Mouse (Mus musculus) urinary bladder, postnatal 25 days (tissue): ENCODE results near the gene Ireb2.
"Not testable (repeated sequence)": the region's sequence is repeated elsewhere in the genome, so short reads cannot be mapped to it uniquely, and the experiment has no call there.

ENCODE experiments used
- DNase-seq: peaks from one replicate; pipeline ENCODE4 v3.0.0; 2022; ENCODE audit warnings: low spot score

The Ireb2 gene

DNA sequence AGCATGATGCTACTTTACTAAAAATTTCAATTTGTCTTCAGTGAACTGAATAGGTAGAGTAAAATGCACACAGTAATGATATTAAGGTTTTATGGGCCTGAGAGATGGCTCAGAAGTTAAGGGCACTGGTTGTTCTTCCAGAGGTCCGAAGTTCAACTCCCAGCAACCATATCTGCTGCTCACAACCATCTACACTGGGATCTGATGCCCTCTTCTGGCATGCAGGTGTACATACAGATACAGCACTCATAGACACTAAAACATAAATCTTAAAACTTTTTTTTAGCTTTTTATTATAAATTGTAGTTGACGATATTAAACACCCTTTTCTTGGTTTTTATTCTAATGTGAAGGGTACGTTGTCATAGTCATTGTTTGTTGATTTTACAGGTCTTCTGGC lies 33.5 kb downstream of the Ireb2 start:
- DNase-seq = no peak

DNA sequence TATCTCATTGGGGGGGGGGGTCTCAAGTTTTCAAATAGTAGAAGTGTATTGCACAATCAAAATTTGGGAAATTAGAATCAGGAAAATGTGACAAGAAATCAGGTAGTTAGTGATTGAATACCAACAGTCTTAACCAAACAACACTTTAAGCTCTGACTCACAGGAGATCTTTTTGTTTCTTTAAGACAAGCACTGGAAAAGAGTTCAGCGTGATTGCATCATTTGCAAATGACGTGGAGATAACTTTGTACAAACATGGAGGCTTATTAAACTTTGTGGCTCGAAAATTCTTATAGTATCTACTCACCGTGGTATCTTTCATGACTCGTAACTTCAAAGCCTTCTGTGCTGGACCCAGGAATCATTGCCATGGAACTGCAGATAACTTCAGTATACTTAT lies 45.9 kb downstream of the Ireb2 start:
- DNase-seq = no peak

DNA sequence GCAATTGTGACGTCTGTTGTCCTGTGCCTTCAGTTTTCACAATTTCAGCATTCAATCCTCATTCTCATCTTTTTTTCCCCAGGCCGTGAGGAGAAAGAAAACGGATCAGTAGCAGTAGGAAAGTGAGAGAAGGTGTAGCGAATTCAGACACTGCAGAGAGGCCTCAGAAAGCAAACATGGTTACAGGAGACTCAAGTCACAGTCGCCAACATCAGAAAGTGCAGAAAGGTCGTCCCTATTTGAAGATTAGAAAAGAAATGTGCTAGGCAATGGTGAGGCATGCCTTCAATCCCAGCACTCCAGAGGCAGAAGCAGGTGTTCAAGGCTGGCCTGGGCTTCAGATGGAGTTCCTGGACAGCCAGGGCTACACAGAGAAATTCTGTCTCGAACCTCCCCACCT lies 52.0 kb downstream of the Ireb2 start:
- no peak for DNase-seq

DNA sequence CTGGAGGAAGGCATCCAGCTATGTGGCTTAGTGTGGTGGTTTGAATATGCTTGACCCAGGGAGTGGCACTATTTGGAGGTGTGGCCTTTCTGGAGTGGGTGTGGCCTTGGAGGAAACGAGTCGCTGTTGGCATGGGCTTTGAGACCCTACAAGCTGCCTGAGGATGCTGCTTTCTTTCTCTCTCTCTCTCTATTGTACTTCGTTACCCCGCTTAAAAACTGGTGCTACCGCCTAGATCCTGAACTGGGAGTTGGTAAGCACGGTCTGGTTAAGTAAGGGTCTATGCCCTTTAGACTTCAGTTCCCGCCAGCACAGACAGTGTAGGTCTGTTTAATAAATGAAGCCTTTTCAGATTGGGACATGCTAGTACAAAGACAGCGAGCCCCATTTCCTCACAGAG lies 52.8 kb downstream of the Ireb2 start:
- DNase-seq = no peak

DNA sequence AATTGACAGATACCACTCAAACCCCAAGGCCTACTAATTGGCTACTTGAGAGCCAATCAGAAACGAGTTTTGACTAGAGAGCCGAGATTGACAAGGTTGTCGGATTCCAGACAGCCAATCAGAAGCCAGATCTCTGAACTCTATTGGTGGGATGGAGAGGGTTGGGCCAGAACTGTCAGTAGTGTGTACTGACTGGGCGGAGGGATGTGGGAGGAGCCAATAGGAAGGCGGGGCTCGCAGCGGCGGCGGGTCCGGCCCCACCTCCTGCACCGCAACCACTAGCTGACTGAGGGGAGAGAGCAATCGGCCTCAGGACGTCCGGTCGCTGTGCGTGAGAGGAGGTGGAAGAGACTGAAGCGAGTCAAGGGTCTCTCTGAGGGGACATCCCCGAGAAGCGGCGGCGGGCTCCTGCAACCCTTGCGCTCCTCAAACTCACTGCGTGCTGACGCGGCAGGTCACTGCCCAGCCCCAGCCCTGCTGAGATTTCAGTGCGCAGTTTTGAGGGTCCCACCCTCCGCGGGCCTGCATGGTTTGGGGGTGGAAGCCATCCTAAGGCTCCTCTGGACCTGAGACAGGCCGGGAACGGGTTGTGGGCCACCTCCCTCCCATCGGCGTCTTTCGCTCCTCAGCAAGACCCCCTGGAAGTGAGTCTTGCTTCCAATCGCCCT lies 53.6 kb downstream of the Ireb2 start, which contains the start of gene Hykk:
Hykk (plus strand) TSS at position 274 of the 668 bp plus-strand sequence.
- peak; percentile 70 for DNase-seq

DNA sequence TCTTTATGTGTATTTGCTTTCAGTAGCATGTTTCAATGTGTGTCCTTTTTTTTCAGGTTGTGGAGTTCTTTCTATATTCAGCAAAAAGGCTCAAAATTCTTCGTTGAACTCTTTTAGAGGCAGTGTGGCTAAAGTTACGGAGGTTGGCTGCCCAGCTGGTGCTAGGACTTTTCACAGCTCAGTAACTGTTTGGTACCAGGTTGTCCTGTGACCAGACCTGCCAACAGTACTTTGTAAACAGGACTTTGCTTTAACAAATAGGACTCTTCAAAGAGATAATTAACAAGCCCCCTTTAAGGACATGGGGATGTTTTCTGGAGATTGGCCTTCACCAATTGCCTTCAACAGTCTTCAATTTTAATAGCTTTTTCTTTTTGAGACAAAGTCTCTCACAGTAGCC lies 54.6 kb downstream of the Ireb2 start:
- no peak for DNase-seq

DNA sequence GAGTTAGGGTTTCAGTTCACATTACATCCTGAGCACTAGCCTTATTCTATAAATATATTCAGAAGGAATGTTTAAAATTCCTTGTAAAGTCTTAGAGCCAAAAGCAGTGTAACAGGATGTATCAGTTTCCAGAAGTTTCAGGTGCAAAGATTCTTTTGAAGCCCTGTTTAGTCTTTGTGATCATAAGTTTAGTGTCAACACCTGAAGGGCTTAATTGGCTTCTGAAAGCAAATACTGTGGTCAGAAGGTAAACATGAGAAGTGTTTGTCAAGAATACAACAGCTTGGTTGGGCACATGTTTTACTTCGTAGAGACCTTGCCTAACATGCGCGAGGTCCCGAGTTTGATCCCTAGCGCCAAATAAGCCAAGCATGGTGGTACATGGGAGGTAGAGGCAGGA lies 55.2 kb downstream of the Ireb2 start:
- DNase-seq = no peak

DNA sequence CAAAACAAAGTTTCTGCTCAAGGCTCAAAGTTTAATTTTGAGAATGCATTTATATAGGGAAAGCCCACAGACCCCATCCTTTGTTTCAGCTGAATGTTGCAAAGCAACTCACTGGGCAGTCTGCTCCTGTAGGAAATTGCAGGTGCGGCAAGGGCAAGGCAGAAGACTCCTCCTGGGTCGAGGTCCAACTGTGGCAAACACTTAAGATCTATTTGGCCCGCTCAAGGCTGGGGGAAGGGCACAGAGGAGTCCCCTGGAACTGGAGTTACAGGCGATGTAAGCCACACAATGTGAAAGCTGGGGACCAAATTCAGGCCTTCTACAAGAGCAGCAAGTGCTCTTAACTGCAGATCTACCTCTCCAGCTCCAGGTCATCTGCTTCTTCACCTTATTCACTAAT lies 56.4 kb downstream of the Ireb2 start:
- no peak for DNase-seq

DNA sequence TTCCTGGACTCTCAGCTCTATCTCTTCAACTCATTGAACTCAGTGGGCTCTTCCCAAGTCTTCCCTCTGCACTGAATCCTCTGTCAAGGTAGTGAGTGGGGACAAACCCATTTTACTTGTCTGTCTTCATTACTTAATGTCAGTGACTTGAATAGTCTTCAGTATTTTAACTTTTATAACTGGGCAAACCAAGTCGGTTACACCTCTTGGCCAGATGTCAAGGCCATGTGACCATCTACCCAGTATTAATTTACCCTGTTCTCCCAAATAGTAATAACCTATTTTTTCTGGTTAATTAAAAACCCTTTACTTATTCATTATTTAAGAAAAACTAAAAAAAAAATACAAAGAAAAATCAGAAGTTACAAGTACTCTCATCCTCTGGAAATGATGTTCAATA lies 67.2 kb downstream of the Ireb2 start:
- no peak for DNase-seq

DNA sequence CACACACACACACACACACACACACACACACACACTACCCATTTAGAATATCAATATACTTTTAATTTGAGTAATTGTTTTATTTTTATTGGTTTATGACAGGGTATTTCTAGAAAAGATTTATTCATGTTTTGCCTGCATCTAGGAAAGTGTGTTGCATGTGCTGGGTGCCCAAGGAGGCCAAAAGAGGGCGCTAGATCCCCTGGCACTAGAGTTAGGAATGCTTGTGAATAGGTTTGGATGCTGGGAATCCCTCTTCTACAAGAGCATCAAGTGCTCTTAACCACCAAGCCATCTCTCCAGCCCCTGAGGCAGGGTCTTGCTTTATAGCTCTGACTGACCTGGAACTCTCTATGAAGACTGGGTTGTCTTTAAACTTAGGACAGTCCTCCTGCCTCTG lies 68.2 kb downstream of the Ireb2 start:
- DNase-seq = no peak

DNA sequence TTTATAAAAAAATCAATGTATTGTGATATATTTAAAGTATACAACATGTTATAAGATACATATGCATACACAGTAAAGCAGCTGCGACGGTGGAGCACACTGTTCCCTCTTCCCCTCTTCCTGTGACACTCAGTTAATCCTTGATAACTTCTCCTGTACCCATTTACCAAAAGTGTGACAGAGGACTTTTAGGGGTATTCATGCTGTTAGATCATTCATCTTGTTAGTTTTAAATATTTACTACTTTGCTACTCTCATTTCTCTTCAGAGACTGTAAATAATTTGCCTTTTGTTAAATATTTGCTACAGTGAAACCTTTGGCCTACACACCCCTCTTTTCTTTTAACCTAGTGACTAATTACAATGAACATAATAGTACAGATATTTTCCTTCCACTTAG lies 68.8 kb downstream of the Ireb2 start:
- DNase-seq = no peak

DNA sequence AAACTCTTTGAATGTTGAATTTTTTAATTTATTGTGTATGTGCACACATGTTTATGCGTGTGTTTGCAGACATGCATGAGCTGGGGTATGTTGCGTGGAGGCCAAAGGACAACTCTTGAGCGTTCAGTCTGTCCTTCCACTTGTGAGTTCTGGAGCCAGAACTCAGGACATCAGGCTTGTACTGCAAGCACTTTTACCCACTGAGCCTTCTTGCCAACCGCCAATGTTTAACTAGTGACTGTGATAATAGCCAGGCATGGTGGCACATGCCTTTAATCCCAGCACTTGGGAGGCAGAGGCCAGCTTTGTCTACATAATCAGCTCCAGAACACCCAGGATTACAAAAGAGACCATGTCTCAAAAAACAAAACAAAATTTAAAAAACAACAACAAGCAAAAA lies 78.5 kb downstream of the Ireb2 start:
- DNase-seq = no peak

DNA sequence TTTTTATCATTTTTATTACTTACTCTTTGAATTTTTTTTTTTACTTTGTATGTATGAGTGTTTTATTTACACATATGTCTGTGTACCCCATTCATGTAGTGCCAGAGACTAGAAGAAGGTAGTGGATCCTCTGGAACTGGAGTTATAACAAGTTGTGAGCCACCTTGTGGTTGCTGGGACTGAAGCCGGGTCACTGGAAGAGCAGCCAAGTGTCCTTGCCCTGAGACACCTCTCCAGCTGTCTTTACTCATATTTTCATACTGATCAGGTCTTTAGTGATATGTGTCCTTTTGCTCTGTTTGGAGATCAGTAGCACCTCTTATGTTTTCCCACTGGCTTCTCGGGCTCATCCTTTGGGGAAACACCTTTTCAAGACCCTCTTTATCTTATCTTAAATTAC lies 80.9 kb downstream of the Ireb2 start:
- no peak for DNase-seq

DNA sequence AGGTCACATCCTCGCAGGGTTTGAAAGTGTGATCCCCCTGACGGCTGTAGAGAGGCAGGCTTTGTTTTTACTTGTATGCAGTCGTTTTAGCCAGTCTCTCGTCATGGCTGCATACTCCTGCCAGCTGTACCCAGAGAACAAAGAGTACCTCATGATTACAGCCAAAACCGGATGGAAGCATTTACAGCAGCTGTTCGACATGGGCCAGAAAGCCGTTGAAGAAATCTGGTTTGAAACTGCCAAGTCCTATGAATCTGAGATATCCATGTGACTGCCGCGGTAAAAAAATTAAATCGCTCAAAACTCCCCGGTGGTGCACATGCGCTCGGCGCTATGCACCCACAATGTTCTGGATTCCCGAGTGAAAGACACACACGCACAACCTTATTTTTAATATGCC lies 82.7 kb downstream of the Ireb2 start:
- no peak for DNase-seq

DNA sequence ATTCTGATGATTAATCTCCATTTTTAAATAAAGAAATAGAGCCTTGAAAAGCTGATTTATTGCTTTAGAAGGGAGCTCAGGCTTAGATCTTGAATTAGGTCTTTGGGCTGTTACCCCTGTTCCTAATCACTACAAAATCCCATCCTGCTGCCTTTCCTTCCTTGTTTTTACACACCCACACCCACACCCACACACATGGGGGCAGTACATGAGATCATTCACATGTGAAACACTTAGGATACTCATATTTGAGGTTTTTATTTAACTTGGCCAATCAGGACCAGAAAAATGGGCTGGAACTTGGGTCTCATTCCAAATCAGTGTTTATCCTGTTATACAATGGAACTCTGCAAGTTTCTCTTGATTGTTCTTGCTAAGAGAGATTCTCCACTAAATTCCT lies 85.9 kb downstream of the Ireb2 start:
- DNase-seq = no peak

DNA sequence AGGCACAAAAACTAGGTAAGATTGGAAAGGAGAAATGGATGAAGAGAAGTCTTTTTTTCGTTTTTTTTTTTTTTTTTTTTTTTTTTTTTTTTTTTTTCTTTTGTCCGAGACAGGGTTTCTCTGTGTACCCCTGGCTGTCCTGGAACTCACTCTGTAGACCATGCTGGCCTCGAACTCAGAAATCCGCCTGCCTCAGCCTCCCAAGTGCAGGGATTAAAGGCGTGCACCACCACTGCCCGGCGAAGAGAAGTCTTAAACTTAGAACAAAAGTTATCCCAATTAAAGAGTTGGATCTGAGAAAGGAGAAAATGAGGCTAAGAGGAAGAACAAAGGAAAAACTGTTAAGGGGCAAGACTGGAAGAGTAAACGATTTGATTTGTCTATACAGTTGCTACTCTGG lies 86.6 kb downstream of the Ireb2 start:
- not testable (repeated sequence) for DNase-seq

DNA sequence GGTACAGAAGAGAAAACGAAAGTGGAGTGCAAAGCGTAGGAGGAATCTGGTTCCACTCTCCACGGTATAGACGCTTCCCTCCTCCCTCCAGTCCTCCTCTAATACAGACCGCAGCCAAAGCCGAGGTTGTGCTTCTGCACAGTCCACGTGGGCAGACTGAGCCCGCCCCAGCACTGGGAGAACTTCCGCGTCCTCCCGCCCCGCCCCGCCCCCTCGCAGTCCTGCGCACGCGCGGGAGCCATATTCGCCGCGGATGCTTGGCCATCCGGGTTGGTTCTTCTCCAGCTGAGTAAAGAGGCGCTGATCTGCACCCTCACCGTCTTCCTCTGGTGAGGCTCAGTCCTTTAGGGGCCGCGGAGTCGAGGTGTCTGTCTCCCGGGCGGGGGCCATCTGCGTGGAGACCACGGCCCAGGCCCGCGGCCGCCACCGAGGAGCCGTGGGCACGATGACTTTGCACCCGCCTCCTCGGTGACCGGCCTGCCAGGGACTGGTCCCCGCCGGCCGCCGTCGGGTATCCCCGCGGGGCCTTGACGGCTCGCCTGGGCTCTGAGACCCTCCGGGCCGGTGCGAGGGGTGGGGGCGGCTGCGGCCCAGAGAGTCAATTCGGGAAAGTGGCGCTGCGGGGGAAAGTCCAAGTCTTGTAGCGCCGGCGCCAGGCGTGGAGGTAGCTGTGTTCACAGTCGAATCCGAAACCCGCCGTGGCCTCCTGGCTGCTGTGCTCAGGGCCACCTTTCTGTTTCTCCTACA lies 87.2 kb downstream of the Ireb2 start, which contains the start of the genes Psma4 and AY074887:
Psma4 (plus strand) TSS at position 216 of the 747 bp plus-strand sequence.
AY074887 (minus strand) TSS at position 424 of the 747 bp plus-strand sequence.
- DNase-seq = peak; percentile 91

DNA sequence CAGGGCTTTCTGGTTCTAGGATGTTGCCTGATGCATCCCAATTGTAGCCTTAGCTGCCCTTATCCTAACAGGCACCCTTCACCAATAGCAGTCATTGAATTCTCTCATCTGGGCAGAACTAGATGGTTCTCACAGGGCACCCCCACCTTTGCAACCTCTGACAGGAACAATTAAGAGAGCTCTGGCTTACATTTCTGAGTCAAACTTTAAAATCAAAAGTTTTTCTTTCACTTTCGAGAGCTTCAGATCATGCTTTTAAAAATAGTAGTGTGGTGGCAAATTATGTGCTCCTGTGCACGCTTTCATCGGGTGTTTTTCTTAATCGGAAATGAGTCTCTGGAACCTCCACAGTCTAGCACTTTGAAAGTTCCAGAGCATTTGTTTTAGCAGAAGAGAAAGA lies 97.5 kb downstream of the Ireb2 start:
- no peak for DNase-seq
